Mouse (Mus musculus) intestine, embryonic 14.5 days (tissue): Measurements from ENCODE around the gene Cavin4. TPM values are rescaled to one million over a fixed set of nuclear protein-coding genes. Genes with fewer than 3 reads are reported as not detected.
"Not testable (repeated sequence)": the region's sequence is repeated elsewhere in the genome, so short reads cannot be mapped to it uniquely, and the experiment has no call there.

Source experiments
- ATAC-seq: fragments of 200-750 bp; cut with Nextera tagmentation; replicated peaks from 2 replicates; pipeline ENCODE4 v1.8.0; 2017; ENCODE audit warnings: low read depth, moderate number of reproducible peaks, moderate TSS enrichment, moderate library complexity; ENCODE audit not compliant: low FRiP score, low TSS enrichment
- DNase-seq: peaks from one replicate; pipeline ENCODE4 v3.0.0-alpha.2; 2018; ENCODE audit warnings: low spot score
- H3K27ac ChIP-seq: fragments of 300-500 bp; sonication (generic); 2 replicates; pipeline ENCODE4 v1.5.1; 2014; ENCODE audit warnings: low read depth, mild to moderate bottlenecking, control low read depth
- H3K27me3 ChIP-seq: fragments of 300-500 bp; sonication (generic); replicated peaks from 2 replicates; pipeline ENCODE4 v1.6.1; 2014; ENCODE audit warnings: low read length, control low read depth; ENCODE audit not compliant: control insufficient read depth, insufficient read depth
- H3K36me3 ChIP-seq: fragments of 300-500 bp; sonication (generic); 2 replicates; pipeline ENCODE4 v1.6.1; 2014; ENCODE audit warnings: low read length, control low read depth; ENCODE audit not compliant: control insufficient read depth, insufficient read depth
- H3K4me1 ChIP-seq: fragments of 300-500 bp; sonication (generic); replicated peaks from 2 replicates; pipeline ENCODE4 v1.6.1; 2014; ENCODE audit warnings: low read length, control low read depth, mixed read lengths; ENCODE audit not compliant: control insufficient read depth, insufficient read depth
- H3K4me2 ChIP-seq: fragments of 300-500 bp; sonication (generic); 2 replicates; pipeline ENCODE4 v1.6.1; 2014; ENCODE audit warnings: low read length
- H3K4me3 ChIP-seq: fragments of 300-500 bp; sonication (generic); 2 replicates; pipeline ENCODE4 v1.5.1; 2014; ENCODE audit warnings: low read depth, low read length, control low read depth, mixed read lengths
- H3K9ac ChIP-seq: fragments of 300-500 bp; sonication (generic); 2 replicates; pipeline ENCODE4 v1.6.1; 2014; ENCODE audit warnings: mild to moderate bottlenecking, low read length
- H3K9me3 ChIP-seq: fragments of 300-500 bp; sonication (generic); 2 replicates; pipeline ENCODE4 v1.6.1; 2016; ENCODE audit warnings: low read length, control low read depth; ENCODE audit not compliant: control insufficient read depth
- WGBS: fragments of 180-500 bp; shearing (Covaris S2); extraction: QIAGEN DNeasy Blood & Tissue Kit; methylation state at CpG from one replicate; pipeline ENCODE4 v1.1.7; 2014; 5-methylcytosine and 5-hydroxymethylcytosine counted together
- polyA plus RNA-seq: library from polyadenylated mRNA; unstranded; fragments of >200 nt; fragmentation: Nextera tagmentation; extraction: Ambion mirVana; gene quantifications from 2 replicates; pipeline ENCODE4 v1.2.1, GENCODE M21; 2014

Gene Cavin4
- polyA plus RNA-seq, 1 experiment from 2014 or later: 0.89 TPM

DNA sequence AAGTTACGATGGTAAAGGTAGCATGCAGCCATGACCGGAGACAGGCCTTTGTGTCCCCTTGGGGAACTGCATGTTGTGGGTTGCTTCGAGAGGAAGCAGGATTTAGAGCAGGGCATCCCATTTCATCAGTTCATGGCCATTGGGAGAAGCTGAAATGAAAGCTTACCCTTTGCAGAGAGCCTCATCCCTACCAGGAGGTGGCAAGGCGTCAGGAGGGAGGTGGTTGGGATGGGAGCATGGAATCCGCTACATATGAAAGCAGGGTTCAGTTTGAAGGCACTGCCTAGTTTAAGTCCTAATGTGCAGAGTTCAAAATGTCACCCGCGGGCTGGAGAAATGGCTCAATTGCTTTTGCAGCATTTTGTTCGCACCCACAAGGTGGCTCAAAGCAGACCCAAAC, 14.0 kb downstream of the Cavin4 start:
- DNase-seq (no peak), ATAC-seq (no peak)
- no peak overlapping the region for H3K27ac ChIP-seq
- H3K27me3 ChIP-seq: no peaks in the 10 kb centered on the region
- H3K9ac ChIP-seq: no peak overlapping the region
- no peaks in the 10 kb centered on the region for H3K9me3 ChIP-seq
- 91% methylated on average over 8 of the region's 8 CpGs for WGBS
- no peak overlapping the region for H3K4me2 ChIP-seq
- peaks cover 7% of the 10 kb centered on the region; the same call in 1 of the 2 replicates for H3K4me1 ChIP-seq
- peaks cover 31% of the 10 kb centered on the region for H3K36me3 ChIP-seq
- H3K4me3 ChIP-seq: no peak overlapping the region

DNA sequence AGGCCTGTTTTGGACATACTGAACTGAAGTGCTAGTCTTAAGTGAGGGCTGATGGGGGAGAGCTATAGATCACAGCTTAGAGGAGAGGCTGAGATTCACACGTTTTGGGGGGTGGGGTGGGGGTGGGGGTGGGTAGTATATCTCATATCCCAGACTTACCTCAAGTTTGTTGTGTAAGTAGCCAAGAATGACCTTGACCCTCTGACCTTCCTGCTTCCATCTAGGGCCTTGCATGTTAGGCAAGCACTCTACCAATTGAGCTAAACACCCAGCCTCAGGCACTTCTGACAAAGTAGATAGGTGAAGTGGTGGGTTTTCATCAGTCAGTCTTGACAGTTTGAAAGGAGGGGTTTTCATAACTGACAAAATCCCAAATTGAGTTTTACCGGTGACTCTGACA, 14.5 kb downstream of the Cavin4 start:
- WGBS: 78% methylated on average over 2 of the region's 2 CpGs
- Histone ChIP-seq H3K27ac (no peak overlapping the region), H3K36me3 (peaks cover 26% of the 10 kb centered on the region; the same call in 1 of the 2 replicates), H3K4me3 (no peak overlapping the region), H3K27me3 (no peaks in the 10 kb centered on the region), H3K9me3 (no peaks in the 10 kb centered on the region), H3K9ac (no peak overlapping the region), H3K4me2 (no peak overlapping the region), H3K4me1 (peaks cover 5% of the 10 kb centered on the region; the same call in 1 of the 2 replicates)
- no peak for ATAC-seq
- no peak for DNase-seq

GRCm38 (mm10) chr4:48678793-48679192, 15.5 kb downstream of the Cavin4 start:
- 89% methylated on average over 9 of the region's 9 CpGs for WGBS
- Histone ChIP-seq H3K4me2 (no peak overlapping the region), H3K36me3 (peaks cover 17% of the 10 kb centered on the region; the same call in 1 of the 2 replicates), H3K27ac (no peak overlapping the region), H3K4me1 (peaks cover 4% of the 10 kb centered on the region; the same call in 1 of the 2 replicates), H3K4me3 (no peak overlapping the region), H3K27me3 (no peaks in the 10 kb centered on the region), H3K9me3 (no peaks in the 10 kb centered on the region), H3K9ac (no peak overlapping the region)
- no peak for ATAC-seq
- no peak for DNase-seq

DNA sequence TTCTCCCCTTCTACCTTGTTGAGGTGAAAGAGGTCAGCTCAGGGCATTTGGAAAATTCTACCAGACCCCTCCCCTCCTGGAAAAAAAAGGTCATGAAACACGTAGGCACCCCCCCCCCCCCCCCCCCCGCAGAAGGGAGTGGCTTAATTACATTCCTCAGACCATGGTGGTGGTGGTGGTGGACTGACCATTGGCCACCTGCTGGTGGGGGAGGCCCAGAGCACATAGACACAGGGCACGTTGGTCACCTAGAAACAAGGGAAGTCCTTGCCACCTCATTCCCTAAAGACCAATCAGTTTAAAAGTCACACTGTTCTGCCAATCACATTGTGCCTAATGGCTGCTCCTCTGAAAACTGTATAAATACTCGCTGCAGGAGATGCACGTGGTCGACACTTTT, 16.4 kb downstream of the Cavin4 start:
- not testable (repeated sequence) for H3K9ac ChIP-seq
- 76% methylated on average over 4 of the region's 6 CpGs for WGBS
- ATAC-seq: peak; percentile 66; the same call in 1 of the 2 replicates

GRCm38 (mm10) chr4:48680214-48680613, 16.9 kb downstream of the Cavin4 start:
- Histone ChIP-seq H3K36me3 (peaks cover 10% of the 10 kb centered on the region; the same call in 1 of the 2 replicates), H3K27ac (no peak overlapping the region), H3K27me3 (no peaks in the 10 kb centered on the region), H3K4me1 (peaks cover 4% of the 10 kb centered on the region; the same call in 1 of the 2 replicates), H3K9ac (no peak overlapping the region), H3K4me2 (peak overlapping the region; percentile 41), H3K4me3 (no peak overlapping the region), H3K9me3 (no peaks in the 10 kb centered on the region)
- 53% methylated on average over 7 of the region's 7 CpGs for WGBS
- peak; percentile 38; the same call in 1 of the 2 replicates for ATAC-seq
- DNase-seq: peak; percentile 67

More for the DNA sequence above, 16.4 kb downstream of the Cavin4 start:
- not testable (repeated sequence) for H3K9me3 ChIP-seq, H3K27ac ChIP-seq, H3K4me3 ChIP-seq, H3K27me3 ChIP-seq, H3K4me1 ChIP-seq, H3K4me2 ChIP-seq, H3K36me3 ChIP-seq, DNase-seq

DNA sequence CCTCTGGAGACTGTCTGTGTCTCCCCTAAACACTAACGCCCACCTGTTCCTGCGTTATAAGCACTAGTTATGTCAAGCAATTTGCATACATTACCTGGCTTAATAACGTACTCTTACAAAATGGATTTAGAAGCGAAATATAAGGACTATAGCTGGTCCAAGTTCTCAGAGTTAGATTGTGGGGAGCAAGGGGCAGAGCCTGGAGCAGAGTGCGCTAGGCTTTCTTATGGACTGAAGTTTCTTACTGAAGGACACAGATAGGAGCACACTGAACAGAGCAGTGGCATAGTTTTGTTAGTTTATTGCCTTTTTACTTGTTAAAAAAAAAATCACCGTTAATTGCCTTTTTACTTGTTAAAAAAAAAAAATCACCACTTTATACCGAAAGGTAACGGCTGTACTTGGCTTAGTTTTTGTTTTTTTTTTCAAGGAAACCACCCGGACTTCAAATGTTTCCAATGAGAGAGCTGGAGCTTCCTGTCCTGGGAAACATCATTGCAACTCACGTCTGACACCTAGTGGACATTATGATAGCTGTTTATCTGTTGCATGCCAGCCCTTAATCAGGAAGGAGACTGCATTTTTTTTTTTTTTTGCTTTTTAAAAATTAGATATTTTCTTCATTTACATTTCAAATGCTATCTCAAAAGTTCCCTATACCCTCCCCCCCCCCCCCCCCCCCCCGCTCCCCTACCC, 17.5 kb downstream of the Cavin4 start:
- Histone ChIP-seq H3K36me3 (peaks cover 5% of the 10 kb centered on the region; the same call in 1 of the 2 replicates), H3K9ac (no peak overlapping the region; the same call in 1 of the 2 replicates), H3K27ac (0 out of 2 replicates have a peak overlapping the region, but pooled peaks have one; percentile 33), H3K4me2 (peak overlapping the region; percentile 41), H3K4me3 (no peak overlapping the region), H3K9me3 (no peaks in the 10 kb centered on the region), H3K4me1 (peaks cover 4% of the 10 kb centered on the region; the same call in 1 of the 2 replicates), H3K27me3 (no peaks in the 10 kb centered on the region)
- ATAC-seq: no peak; the same call in 1 of the 2 replicates
- peak; percentile 63 for DNase-seq
- WGBS: 37% methylated on average over 10 of the region's 11 CpGs

DNA sequence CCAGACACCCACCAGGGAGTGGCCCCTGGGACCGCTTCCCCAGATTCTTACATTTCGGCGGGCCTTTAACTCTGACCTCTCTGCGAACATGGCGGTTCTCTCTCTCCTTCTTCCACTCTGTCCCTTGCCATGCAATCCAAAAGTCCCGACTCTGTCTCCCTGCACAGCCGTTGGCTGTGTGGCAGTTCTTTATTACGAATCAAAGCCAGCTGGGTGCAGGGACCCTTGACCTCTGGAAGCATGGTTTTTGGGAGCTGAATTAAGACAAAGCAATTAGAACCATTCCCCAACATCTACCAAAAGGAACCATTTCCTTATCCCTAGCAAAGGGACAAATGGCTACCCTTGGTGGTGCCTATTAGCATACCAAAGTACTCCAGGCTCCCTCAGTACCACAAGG, 19.8 kb downstream of the Cavin4 start:
- Histone ChIP-seq H3K9ac (no peak overlapping the region), H3K4me1 (peaks cover 4% of the 10 kb centered on the region; the same call in 1 of the 2 replicates), H3K27me3 (no peaks in the 10 kb centered on the region), H3K36me3 (no peaks in the 10 kb centered on the region), H3K4me3 (no peak overlapping the region), H3K4me2 (no peak overlapping the region), H3K27ac (no peak overlapping the region), H3K9me3 (no peaks in the 10 kb centered on the region)
- ATAC-seq (no peak), DNase-seq (no peak)
- WGBS: 94% methylated on average over 8 of the region's 8 CpGs

DNA sequence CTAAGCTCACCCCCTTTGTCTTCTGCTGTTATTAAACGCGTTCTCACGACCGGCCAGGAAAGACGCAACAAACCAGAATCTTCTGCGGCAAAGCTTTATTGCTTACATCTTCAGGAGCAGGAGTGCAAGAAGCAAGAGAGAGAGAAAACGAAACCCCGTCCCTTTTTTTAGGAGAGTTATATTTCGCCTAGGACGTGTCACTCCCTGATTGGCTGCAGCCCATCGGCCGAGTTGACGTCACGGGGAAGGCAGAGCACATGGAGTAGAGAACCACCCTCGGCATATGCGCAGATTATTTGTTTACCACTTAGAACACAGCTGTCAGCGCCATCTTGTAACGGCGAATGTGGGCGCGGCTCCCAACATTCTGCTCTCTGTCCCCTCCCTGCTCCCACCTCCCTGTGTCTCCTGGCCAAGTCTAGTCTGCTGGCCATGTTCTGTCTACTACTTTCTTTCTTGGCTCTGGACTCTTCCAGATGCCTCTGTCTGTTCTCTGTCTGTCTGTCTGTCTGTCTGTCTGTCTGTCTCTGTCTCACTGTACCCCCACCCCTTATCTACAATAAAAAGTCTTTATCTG, 20.4 kb downstream of the Cavin4 start:
- H3K4me1 ChIP-seq, H3K9ac ChIP-seq, H3K27ac ChIP-seq, H3K9me3 ChIP-seq, ATAC-seq, H3K36me3 ChIP-seq, H3K4me2 ChIP-seq, H3K27me3 ChIP-seq, DNase-seq, H3K4me3 ChIP-seq: not testable (repeated sequence)
- WGBS: 97% methylated on average over 15 of the region's 21 CpGs
